Mouse (Mus musculus): ENCODE measurements around the gene Cyp2b23. TPM values are rescaled to one million over a fixed set of nuclear protein-coding genes. Genes with fewer than 3 reads are reported as not detected.
"Not testable (repeated sequence)": the region's sequence is repeated elsewhere in the genome, so short reads cannot be mapped to it uniquely, and the experiment has no call there.

Gene Cyp2b23
- polyA plus RNA-seq (2014; fragmentation: Nextera tagmentation; extraction: Ambion mirVana) = not detected in 2 replicates

GRCm38 (mm10) chr7:26686337-26686736 is at the start of gene Cyp2b23:
Gene Cyp2b23 (minus strand): TSS chr7:26686437.
- Histone ChIP-seq H3K36me3 (ENCODE audit: control insufficient read depth, insufficient read depth, low read length) (no peaks in the 10 kb centered on the region), H3K27me3 (ENCODE audit: control insufficient read depth, insufficient read depth, low read length) (no peaks in the 10 kb centered on the region), H3K4me2 (ENCODE audit: low read depth, severe bottlenecking) (no peak within 1 kb of the TSS), H3K27ac (replicated peaks; ENCODE audit: low read depth, low read length) (no peak within 1 kb of the TSS), H3K4me1 (ENCODE audit: control insufficient read depth, insufficient read depth, low read length) (no peaks in the 10 kb centered on the region), H3K9me3 (ENCODE audit: control insufficient read depth, low read length) (no peaks in the 10 kb centered on the region), H3K9ac (ENCODE audit: low read length) (no peak within 1 kb of the TSS), H3K4me3 (ENCODE audit: low read depth, low read length) (no peak within 1 kb of the TSS)
- ATAC-seq (ENCODE audit: insufficient number of reproducible peaks, low FRiP score, low TSS enrichment, low read depth) (no peak), DNase-seq (ENCODE audit: low spot score) (no peak)
- WGBS = 83% methylated on average over 4 of the region's 4 CpGs

DNA sequence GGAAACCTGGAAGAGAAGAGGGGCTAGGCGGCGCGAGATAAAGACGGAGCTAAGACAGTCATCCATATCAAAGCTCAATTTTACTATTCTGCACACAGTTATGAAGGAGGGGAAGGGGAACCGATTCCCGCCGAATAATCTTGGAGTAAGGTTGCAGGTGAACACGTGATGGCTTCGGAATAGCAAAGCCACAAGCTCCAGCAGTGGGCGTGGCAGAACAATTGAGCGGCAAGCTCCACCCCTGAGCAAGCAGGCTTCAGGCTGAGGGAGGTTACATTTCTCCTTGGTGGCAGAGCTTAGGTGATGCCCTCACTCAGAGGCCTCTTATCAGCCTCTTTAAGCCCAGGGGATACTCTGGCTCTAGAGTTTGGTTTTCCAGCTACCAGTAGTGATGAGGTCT is 24.8 kb upstream of the Cyp2b23 start:
- Histone ChIP-seq H3K27ac (replicated peaks; ENCODE audit: low read depth, low read length) (no peak overlapping the region), H3K9me3 (ENCODE audit: control insufficient read depth, low read length) (peaks cover 4% of the 10 kb centered on the region; the same call in 1 of the 2 replicates), H3K9ac (ENCODE audit: low read length) (no peak overlapping the region), H3K4me2 (ENCODE audit: low read depth, severe bottlenecking) (no peak overlapping the region), H3K4me3 (ENCODE audit: low read depth, low read length) (no peak overlapping the region), H3K36me3 (ENCODE audit: control insufficient read depth, insufficient read depth, low read length) (no peaks in the 10 kb centered on the region), H3K4me1 (ENCODE audit: control insufficient read depth, insufficient read depth, low read length) (no peaks in the 10 kb centered on the region), H3K27me3 (ENCODE audit: control insufficient read depth, insufficient read depth, low read length) (no peaks in the 10 kb centered on the region)
- WGBS = 90% methylated on average over 11 of the region's 11 CpGs
- DNase-seq (ENCODE audit: low spot score) (no peak), ATAC-seq (ENCODE audit: insufficient number of reproducible peaks, low FRiP score, low TSS enrichment, low read depth) (no peak)

GRCm38 (mm10) chr7:26707061-26707460 is 20.8 kb upstream of the Cyp2b23 start:
- Histone ChIP-seq H3K36me3 (ENCODE audit: control insufficient read depth, insufficient read depth, low read length) (no peaks in the 10 kb centered on the region), H3K4me1 (ENCODE audit: control insufficient read depth, insufficient read depth, low read length) (no peaks in the 10 kb centered on the region), H3K9ac (ENCODE audit: low read length) (no peak overlapping the region), H3K4me2 (ENCODE audit: low read depth, severe bottlenecking) (no peak overlapping the region), H3K9me3 (ENCODE audit: control insufficient read depth, low read length) (no peaks in the 10 kb centered on the region; the same call in 1 of the 2 replicates), H3K27me3 (ENCODE audit: control insufficient read depth, insufficient read depth, low read length) (no peaks in the 10 kb centered on the region), H3K4me3 (ENCODE audit: low read depth, low read length) (no peak overlapping the region), H3K27ac (replicated peaks; ENCODE audit: low read depth, low read length) (no peak overlapping the region)
- ATAC-seq (ENCODE audit: insufficient number of reproducible peaks, low FRiP score, low TSS enrichment, low read depth) = no peak
- DNase-seq (ENCODE audit: low spot score) = no peak
- WGBS = 33% methylated on average over 11 of the region's 11 CpGs

DNA sequence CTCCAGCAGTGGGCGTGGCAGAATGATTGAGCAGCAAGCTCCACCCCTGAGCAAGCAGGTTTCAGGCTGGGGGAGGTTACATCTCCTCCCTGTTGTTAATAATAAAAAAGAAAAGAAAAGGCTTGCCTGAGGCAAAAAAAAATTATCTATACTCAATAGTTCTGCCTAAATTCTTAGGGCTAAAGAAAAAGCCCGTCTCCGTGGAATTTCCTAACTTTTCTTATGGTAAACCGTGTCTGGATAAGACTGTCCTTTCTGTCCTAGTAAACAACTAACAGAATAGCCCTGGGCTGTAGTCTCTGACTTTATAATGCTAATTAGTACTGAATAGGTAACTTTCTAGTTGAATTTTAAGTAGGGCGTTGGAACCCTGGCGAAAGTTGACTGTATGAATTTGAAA is 20.0 kb upstream of the Cyp2b23 start:
- not testable (repeated sequence) for H3K9ac ChIP-seq (ENCODE audit: low read length); H3K36me3 ChIP-seq (ENCODE audit: control insufficient read depth, insufficient read depth, low read length); ATAC-seq (ENCODE audit: insufficient number of reproducible peaks, low FRiP score, low TSS enrichment, low read depth); H3K4me2 ChIP-seq (ENCODE audit: low read depth, severe bottlenecking); H3K27me3 ChIP-seq (ENCODE audit: control insufficient read depth, insufficient read depth, low read length); H3K27ac ChIP-seq (replicated peaks; ENCODE audit: low read depth, low read length); H3K9me3 ChIP-seq (ENCODE audit: control insufficient read depth, low read length); DNase-seq (ENCODE audit: low spot score); H3K4me1 ChIP-seq (ENCODE audit: control insufficient read depth, insufficient read depth, low read length); H3K4me3 ChIP-seq (ENCODE audit: low read depth, low read length)
- WGBS = 45% methylated on average over 6 of the region's 6 CpGs

- H3K9me3 ChIP-seq (ENCODE audit: control insufficient read depth, low read length) = no peaks in the 10 kb centered on the region; the same call in 1 of the 2 replicates
- H3K36me3 ChIP-seq (ENCODE audit: control insufficient read depth, insufficient read depth, low read length) = no peaks in the 10 kb centered on the region
- H3K27ac ChIP-seq (replicated peaks; ENCODE audit: low read depth, low read length) = no peak overlapping the region
- no peaks in the 10 kb centered on the region for H3K27me3 ChIP-seq (ENCODE audit: control insufficient read depth, insufficient read depth, low read length)
- DNase-seq (ENCODE audit: low spot score) (no peak), ATAC-seq (ENCODE audit: insufficient number of reproducible peaks, low FRiP score, low TSS enrichment, low read depth) (no peak)
- H3K4me3 ChIP-seq (ENCODE audit: low read depth, low read length) = no peak overlapping the region
- no peak overlapping the region for H3K4me2 ChIP-seq (ENCODE audit: low read depth, severe bottlenecking)
- no peaks in the 10 kb centered on the region for H3K4me1 ChIP-seq (ENCODE audit: control insufficient read depth, insufficient read depth, low read length)
- WGBS = 84% methylated on average over 4 of the region's 4 CpGs
- no peak overlapping the region for H3K9ac ChIP-seq (ENCODE audit: low read length)
Measured at GRCm38 (mm10) chr7:26700151-26700550, 13.9 kb upstream of the Cyp2b23 start.

DNA sequence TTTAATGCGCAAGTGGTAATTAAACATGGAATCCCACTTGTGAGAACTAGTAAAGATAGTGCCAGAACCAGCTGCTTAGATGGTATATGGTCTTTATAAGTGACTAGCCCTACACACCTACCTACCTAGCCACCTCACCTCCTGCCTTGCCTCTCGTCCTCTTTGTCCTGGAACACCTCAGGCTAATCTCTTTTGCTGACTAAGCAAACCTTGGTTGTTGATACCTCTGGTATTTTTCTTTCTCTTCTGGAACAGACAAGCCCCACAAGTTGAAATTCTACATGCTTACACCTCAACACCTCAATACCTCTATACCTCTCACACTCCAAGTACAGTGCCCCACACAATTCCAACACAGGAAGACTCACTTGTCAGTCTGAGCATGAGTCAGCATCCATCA is 524 bp downstream of the Cyp2b23 start:
- ATAC-seq (ENCODE audit: insufficient number of reproducible peaks, low FRiP score, low TSS enrichment, low read depth) (no peak), DNase-seq (ENCODE audit: low spot score) (no peak)
- no peaks in the 10 kb centered on the region for H3K36me3 ChIP-seq (ENCODE audit: control insufficient read depth, insufficient read depth, low read length)
- H3K27ac ChIP-seq (replicated peaks; ENCODE audit: low read depth, low read length) = no peak overlapping the region
- no peak overlapping the region for H3K4me3 ChIP-seq (ENCODE audit: low read depth, low read length)
- no peak overlapping the region for H3K9ac ChIP-seq (ENCODE audit: low read length)
- H3K9me3 ChIP-seq (ENCODE audit: control insufficient read depth, low read length) = no peaks in the 10 kb centered on the region
- H3K27me3 ChIP-seq (ENCODE audit: control insufficient read depth, insufficient read depth, low read length) = no peaks in the 10 kb centered on the region
- 83% methylated on average over 2 of the region's 2 CpGs for WGBS
- H3K4me1 ChIP-seq (ENCODE audit: control insufficient read depth, insufficient read depth, low read length) = no peaks in the 10 kb centered on the region
- no peak overlapping the region for H3K4me2 ChIP-seq (ENCODE audit: low read depth, severe bottlenecking)

DNA sequence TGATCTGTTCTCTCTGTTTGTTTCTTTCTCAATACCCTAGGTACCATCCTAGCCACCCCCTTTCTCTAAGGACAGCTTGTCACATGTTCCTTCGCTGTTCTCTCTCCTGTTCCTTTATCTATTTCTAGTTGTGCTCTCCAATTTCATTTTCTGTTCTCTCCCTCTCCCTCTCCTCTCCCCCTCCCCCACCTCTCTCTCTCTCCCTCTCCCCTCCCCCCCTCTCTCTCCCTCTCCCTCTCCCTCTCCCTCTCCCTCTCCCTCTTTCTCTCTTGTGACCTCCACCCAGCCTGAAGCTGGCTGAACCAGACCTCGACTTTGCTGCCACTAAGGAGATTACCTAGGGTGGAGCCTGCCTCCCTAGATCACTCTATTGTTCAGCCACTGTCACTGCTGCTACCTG is 18.8 kb downstream of the Cyp2b23 start:
- DNase-seq (ENCODE audit: low spot score); ATAC-seq (ENCODE audit: insufficient number of reproducible peaks, low FRiP score, low TSS enrichment, low read depth); H3K27me3 ChIP-seq (ENCODE audit: control insufficient read depth, insufficient read depth, low read length); H3K9me3 ChIP-seq (ENCODE audit: control insufficient read depth, low read length); H3K4me1 ChIP-seq (ENCODE audit: control insufficient read depth, insufficient read depth, low read length); H3K4me2 ChIP-seq (ENCODE audit: low read depth, severe bottlenecking); H3K36me3 ChIP-seq (ENCODE audit: control insufficient read depth, insufficient read depth, low read length); H3K9ac ChIP-seq (ENCODE audit: low read length); H3K27ac ChIP-seq (replicated peaks; ENCODE audit: low read depth, low read length); H3K4me3 ChIP-seq (ENCODE audit: low read depth, low read length): not testable (repeated sequence)
- 30% methylated on average over 2 of the region's 2 CpGs for WGBS

GRCm38 (mm10) chr7:26666011-26666410 is 20.2 kb downstream of the Cyp2b23 start:
- Histone ChIP-seq H3K9ac (ENCODE audit: low read length) (no peak overlapping the region), H3K4me3 (ENCODE audit: low read depth, low read length) (no peak overlapping the region), H3K4me1 (ENCODE audit: control insufficient read depth, insufficient read depth, low read length) (no peaks in the 10 kb centered on the region)

GRCm38 (mm10) chr7:26618364-26618763 is 67.9 kb downstream of the Cyp2b23 start, which contains the start of gene Vmn1r185:
Gene Vmn1r185 (minus strand): TSS chr7:26618464.
- H3K27me3 ChIP-seq (ENCODE audit: control insufficient read depth, insufficient read depth, low read length); H3K4me1 ChIP-seq (ENCODE audit: control insufficient read depth, insufficient read depth, low read length); H3K4me2 ChIP-seq (ENCODE audit: low read depth, severe bottlenecking); H3K9me3 ChIP-seq (ENCODE audit: control insufficient read depth, low read length); ATAC-seq (ENCODE audit: insufficient number of reproducible peaks, low FRiP score, low TSS enrichment, low read depth); H3K9ac ChIP-seq (ENCODE audit: low read length); H3K4me3 ChIP-seq (ENCODE audit: low read depth, low read length); H3K36me3 ChIP-seq (ENCODE audit: control insufficient read depth, insufficient read depth, low read length); DNase-seq (ENCODE audit: low spot score); H3K27ac ChIP-seq (replicated peaks; ENCODE audit: low read depth, low read length): not testable (repeated sequence)
- 81% methylated on average over 1 of the region's 1 CpGs for WGBS

More at GRCm38 (mm10) chr7:26666011-26666410, 20.2 kb downstream of the Cyp2b23 start:
- ATAC-seq (ENCODE audit: insufficient number of reproducible peaks, low FRiP score, low TSS enrichment, low read depth) = no peak
- Histone ChIP-seq H3K36me3 (ENCODE audit: control insufficient read depth, insufficient read depth, low read length) (no peaks in the 10 kb centered on the region), H3K27ac (replicated peaks; ENCODE audit: low read depth, low read length) (no peak overlapping the region), H3K9me3 (ENCODE audit: control insufficient read depth, low read length) (peaks cover 3% of the 10 kb centered on the region; the same call in 1 of the 2 replicates), H3K27me3 (ENCODE audit: control insufficient read depth, insufficient read depth, low read length) (no peaks in the 10 kb centered on the region), H3K4me2 (ENCODE audit: low read depth, severe bottlenecking) (no peak overlapping the region)
- 86% methylated on average over 5 of the region's 5 CpGs for WGBS
- no peak for DNase-seq (ENCODE audit: low spot score)
